Mouse (Mus musculus) neural tube, embryonic 11.5 days (tissue): Measurements from ENCODE around the gene Zfp467. TPM values are rescaled to one million over a fixed set of nuclear protein-coding genes. Genes with fewer than 3 reads are reported as not detected.

Source experiments
- ATAC-seq: fragments of 200-750 bp; cut with Nextera tagmentation; 2 replicates; pipeline ENCODE4 v1.8.0; 2017; ENCODE audit warnings: moderate number of reproducible peaks, mild to moderate bottlenecking, moderate TSS enrichment, moderate library complexity; ENCODE audit not compliant: insufficient read depth, low FRiP score, low TSS enrichment
- DNase-seq: peaks from one replicate; pipeline ENCODE4 v3.0.0-alpha.2; 2015; ENCODE audit warnings: low spot score
- H3K27ac ChIP-seq: fragments of 300-500 bp; sonication (generic); 2 replicates; pipeline ENCODE4 v1.5.1; 2014; ENCODE audit warnings: low read depth, mild to moderate bottlenecking, low read length
- H3K27me3 ChIP-seq: fragments of 300-500 bp; sonication (generic); 2 replicates; pipeline ENCODE4 v1.6.1; 2014; ENCODE audit warnings: mild to moderate bottlenecking, low read length, mixed read lengths; ENCODE audit not compliant: control insufficient read depth, insufficient read depth
- H3K36me3 ChIP-seq: fragments of 300-500 bp; sonication (generic); 2 replicates; pipeline ENCODE4 v1.6.1; 2014; ENCODE audit warnings: mild to moderate bottlenecking, low read length, moderate library complexity, mixed read lengths; ENCODE audit not compliant: control insufficient read depth, insufficient read depth
- H3K4me1 ChIP-seq: fragments of 300-500 bp; sonication (generic); 2 replicates; pipeline ENCODE4 v1.6.1; 2014; ENCODE audit warnings: low read length, mixed read lengths; ENCODE audit not compliant: control insufficient read depth, insufficient read depth
- H3K4me2 ChIP-seq: fragments of 300-500 bp; sonication (generic); 2 replicates; pipeline ENCODE4 v1.6.1; 2014; ENCODE audit warnings: low read depth, mild to moderate bottlenecking, moderate library complexity
- H3K4me3 ChIP-seq: fragments of 300-500 bp; sonication (generic); 2 replicates; pipeline ENCODE4 v1.5.1; 2014; ENCODE audit warnings: low read depth, low read length
- H3K9ac ChIP-seq: fragments of 300-500 bp; sonication (generic); 2 replicates; pipeline ENCODE4 v1.6.1; 2014; ENCODE audit warnings: mild to moderate bottlenecking, low read length
- H3K9me3 ChIP-seq: fragments of 300-500 bp; sonication (generic); 2 replicates; pipeline ENCODE4 v1.6.1; 2016; ENCODE audit warnings: low read length; ENCODE audit not compliant: control insufficient read depth
- WGBS: fragments of 180-500 bp; shearing (Covaris S2); extraction: QIAGEN DNeasy Blood & Tissue Kit; methylation state at CpG from one replicate; pipeline ENCODE4 v1.1.7; 2014; 5-methylcytosine and 5-hydroxymethylcytosine counted together
- polyA plus RNA-seq: library from polyadenylated mRNA; unstranded; fragments of >200 nt; fragmentation: Nextera tagmentation; extraction: Ambion mirVana; gene quantifications from 2 replicates; pipeline ENCODE4 v1.2.1, GENCODE M21; 2014

Gene Zfp467
- polyA plus RNA-seq = 11.4 and 14.4 TPM in 2 replicates

DNA sequence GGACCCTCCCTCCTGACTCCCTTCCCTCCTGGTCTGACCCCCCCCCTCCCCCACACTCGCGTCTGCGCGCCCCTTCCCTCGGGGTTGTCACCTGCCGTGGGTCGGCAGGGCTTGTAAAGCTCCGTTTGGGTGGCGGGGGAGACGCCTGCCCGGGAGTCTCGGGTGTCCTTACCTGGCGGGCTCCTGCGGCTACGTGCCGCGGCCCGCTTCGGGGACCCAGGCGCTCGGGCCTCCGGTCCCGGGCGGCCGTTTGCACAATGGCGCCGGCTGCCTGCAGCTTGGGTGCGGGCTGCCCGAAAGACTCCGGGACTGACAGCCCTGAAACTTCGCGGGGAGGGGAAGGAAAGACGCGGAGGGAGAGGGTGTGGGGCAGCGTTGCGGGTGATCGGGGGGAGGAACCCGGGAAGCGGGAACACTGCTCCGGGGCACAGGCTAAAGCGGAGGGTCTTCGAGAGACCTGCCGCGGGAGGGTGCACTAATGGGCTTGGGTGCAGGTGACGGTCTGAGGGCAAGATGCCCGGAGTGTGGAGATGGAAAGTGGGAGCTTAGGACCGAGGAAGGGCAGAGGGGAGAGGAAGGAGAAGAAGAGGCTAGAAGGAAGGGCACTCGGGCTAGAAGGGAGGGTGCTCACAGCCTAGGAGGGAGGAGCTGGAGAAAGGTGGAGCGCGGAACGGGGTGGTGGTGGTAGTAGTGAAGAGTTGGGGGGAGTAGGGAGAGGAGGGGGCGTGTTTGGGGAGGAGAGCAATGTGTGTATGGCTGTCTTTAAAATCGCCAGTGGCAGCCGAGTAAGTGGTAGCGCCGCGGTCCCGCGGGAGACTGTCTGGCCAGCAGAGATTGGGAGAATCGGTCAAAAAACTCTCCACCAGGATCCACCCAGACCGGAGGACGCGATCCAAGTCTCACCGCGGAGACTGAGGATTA is at the start of gene Zfp467:
Gene Zfp467, minus strand, starts transcription at position 645 of the 921 bp plus-strand sequence.
- ATAC-seq (peak; percentile 11), DNase-seq (peak; percentile 49)
- Histone ChIP-seq H3K9ac (peak within 1 kb of the TSS; percentile 83), H3K27ac (peak within 1 kb of the TSS; percentile 80), H3K4me3 (peak within 1 kb of the TSS; percentile 71), H3K27me3 (no peaks in the 10 kb centered on the region), H3K9me3 (no peaks in the 10 kb centered on the region), H3K4me1 (peaks cover 9% of the 10 kb centered on the region), H3K4me2 (peak within 1 kb of the TSS; percentile 98), H3K36me3 (peaks cover 2% of the 10 kb centered on the region)
- WGBS = under 1% methylated on average over 64 of the region's 65 CpGs

DNA sequence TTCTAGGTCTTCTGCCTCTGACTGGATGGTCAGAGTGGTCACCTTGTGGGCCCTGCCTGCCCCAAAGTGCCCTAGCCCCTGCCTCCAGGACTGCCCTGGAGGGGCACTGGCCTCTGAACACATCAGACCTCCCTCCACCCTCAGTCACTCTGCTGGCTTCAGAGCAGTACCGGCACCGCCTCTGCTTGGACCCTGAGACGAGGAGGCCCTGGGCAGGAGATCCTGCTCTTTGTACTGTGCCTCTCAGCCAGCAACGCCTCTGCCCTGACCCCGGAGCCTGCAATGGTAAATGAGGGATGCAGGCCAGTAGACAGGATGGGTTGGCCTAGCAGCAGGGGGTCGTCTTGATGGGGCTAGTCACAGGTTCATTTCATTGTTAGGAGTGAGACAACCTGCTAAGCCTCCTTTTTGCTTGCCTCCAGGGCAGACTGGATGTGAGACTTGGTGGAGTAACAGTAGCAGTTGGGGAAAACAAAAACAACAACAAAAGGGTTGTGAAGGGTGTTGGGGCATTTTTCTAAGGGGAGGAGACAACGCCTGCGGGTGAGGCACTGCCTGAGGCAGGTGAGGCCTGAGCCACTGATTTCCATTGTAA is 47.6 kb upstream of the Zfp467 start:
- ATAC-seq = no peak
- Histone ChIP-seq H3K4me2 (no peak overlapping the region), H3K36me3 (no peaks in the 10 kb centered on the region), H3K27me3 (no peaks in the 10 kb centered on the region), H3K4me3 (no peak overlapping the region), H3K9me3 (no peaks in the 10 kb centered on the region), H3K27ac (no peak overlapping the region), H3K4me1 (0 out of 2 replicates have a peak, but pooled peaks cover 1% of the 10 kb centered on the region), H3K9ac (no peak overlapping the region)
- 9% methylated on average over 8 of the region's 8 CpGs for WGBS
- peak; percentile 9 for DNase-seq

DNA sequence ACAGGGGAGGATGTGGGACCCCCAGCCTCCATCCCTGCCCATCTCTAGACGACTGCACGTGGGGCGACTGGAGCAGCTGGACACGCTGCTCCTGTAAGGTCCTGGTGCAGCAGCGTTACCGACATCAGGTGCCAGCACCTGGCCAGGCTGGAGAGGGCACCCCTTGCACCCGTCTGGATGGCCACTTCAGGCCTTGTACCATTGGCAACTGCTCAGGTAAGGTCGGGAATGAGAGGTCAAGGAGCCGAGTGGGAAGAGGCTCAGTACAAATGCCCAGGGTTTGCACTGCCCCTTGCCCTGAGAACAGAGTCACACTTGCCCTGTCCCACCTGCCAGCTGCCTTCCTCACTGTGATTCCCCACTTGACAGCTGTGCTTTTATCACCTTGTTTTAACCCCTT is 45.7 kb upstream of the Zfp467 start:
- Histone ChIP-seq H3K4me1 (peaks cover 3% of the 10 kb centered on the region; the same call in 1 of the 2 replicates), H3K36me3 (no peaks in the 10 kb centered on the region), H3K4me2 (no peak overlapping the region), H3K27me3 (no peaks in the 10 kb centered on the region), H3K9ac (no peak overlapping the region), H3K9me3 (no peaks in the 10 kb centered on the region), H3K4me3 (no peak overlapping the region), H3K27ac (no peak overlapping the region)
- ATAC-seq = no peak
- WGBS = 72% methylated on average over 9 of the region's 9 CpGs
- peak; percentile 9 for DNase-seq

DNA sequence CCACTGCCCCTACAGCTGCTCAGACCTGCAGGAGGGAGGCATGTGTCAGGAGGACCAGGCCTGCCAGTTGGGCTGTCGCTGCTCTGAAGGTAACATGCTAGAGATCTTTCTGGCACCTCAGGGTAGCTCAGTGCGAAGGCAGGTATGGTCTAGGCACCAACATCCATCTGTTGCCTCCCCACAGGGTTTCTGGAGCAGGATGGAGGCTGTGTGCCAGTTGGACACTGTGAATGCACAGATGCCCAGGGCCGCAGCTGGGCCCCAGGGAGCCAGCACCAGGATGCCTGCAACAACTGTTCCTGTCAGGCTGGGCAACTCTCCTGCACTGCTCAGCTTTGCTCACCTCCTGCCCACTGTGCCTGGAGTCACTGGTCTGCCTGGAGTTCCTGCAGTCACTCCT is 44.1 kb upstream of the Zfp467 start:
- no peak for DNase-seq

DNA sequence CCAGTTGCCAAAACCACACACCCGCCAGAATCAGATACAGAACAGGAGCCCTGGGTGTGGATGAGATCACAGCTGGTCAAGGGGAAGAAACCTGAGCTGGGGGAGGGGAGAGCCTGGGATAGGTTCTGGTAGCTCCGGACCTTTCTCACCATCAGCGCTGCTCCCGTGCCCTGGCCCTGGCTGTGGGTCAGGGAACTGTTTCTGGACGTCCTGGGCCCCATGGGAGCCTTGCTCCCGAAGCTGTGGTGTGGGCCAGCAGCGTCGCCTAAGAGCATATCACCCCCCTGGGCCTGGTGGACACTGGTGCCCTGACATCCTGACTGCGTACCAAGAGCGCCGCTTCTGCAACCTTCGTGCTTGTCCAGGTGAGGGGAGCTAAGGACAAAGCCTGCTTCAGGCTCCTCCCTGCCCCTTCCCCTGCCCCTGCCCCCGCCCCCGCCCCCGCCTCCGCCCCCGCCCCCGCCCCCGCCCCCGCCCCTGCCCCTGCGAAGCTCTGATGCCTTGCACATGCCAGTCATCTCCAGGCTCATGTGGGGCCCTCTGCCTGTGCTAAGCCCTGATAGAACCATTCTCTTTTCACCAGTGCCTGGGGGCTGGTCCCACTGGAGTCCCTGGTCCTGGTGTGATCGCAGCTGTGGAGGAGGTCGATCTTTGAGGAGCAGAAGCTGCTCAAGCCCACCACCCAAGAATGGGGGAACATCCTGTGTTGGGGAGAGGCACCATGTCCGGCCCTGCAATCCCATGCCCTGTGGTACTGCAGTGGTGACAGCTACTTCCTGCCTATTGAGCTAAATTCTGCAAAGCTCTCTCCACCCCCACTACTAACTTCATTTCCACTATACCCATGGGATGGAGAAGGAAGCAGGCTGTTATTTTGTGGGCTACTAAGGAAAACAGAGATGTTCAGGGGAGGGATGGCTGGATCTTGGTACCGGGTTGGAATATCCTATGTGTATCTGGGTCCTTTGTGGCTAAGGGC is 42.4 kb upstream of the Zfp467 start:
- H3K4me1 ChIP-seq = peaks cover 3% of the 10 kb centered on the region; the same call in 1 of the 2 replicates
- H3K9ac ChIP-seq = peak overlapping the region; percentile 54
- peak overlapping the region; percentile 39 for H3K4me2 ChIP-seq
- no peaks in the 10 kb centered on the region for H3K9me3 ChIP-seq
- WGBS = 12% methylated on average over 18 of the region's 25 CpGs
- peak; percentile 39 for DNase-seq
- no peaks in the 10 kb centered on the region for H3K27me3 ChIP-seq
- H3K36me3 ChIP-seq = no peaks in the 10 kb centered on the region
- no peak overlapping the region for H3K27ac ChIP-seq
- no peak for ATAC-seq
- no peak overlapping the region; the same call in 1 of the 2 replicates for H3K4me3 ChIP-seq

More for the DNA sequence above, 44.1 kb upstream of the Zfp467 start:
- Histone ChIP-seq H3K27me3 (no peaks in the 10 kb centered on the region), H3K27ac (no peak overlapping the region), H3K4me3 (no peak overlapping the region), H3K9ac (no peak overlapping the region), H3K4me1 (peaks cover 3% of the 10 kb centered on the region; the same call in 1 of the 2 replicates), H3K9me3 (no peaks in the 10 kb centered on the region), H3K4me2 (no peak overlapping the region), H3K36me3 (no peaks in the 10 kb centered on the region)
- WGBS = 91% methylated on average over 3 of the region's 3 CpGs
- ATAC-seq = no peak

DNA sequence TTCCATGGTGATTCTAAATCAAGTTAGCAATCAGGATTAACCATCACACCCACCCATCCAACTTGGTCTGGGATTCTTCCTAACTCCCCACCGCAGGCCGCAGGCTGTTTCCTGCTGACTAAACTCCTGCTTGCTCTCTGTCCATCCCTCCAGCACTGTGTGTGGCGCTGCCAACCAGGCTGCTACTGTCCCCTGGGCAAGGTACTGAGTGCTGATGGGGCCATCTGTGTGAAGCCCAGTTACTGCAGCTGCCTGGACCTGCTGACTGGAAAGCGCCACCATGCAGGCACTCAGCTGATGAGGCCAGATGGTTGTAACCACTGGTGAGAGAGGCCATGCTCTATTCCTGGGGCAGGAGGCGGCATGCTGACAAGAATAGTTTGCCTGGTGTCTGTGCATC is 36.9 kb upstream of the Zfp467 start:
- Histone ChIP-seq H3K27me3 (no peaks in the 10 kb centered on the region), H3K27ac (no peak overlapping the region), H3K4me1 (no peaks in the 10 kb centered on the region; the same call in 1 of the 2 replicates), H3K36me3 (no peaks in the 10 kb centered on the region), H3K4me2 (no peak overlapping the region), H3K9ac (no peak overlapping the region), H3K9me3 (no peaks in the 10 kb centered on the region), H3K4me3 (no peak overlapping the region)
- ATAC-seq = no peak
- WGBS = 79% methylated on average over 5 of the region's 5 CpGs
- no peak for DNase-seq

DNA sequence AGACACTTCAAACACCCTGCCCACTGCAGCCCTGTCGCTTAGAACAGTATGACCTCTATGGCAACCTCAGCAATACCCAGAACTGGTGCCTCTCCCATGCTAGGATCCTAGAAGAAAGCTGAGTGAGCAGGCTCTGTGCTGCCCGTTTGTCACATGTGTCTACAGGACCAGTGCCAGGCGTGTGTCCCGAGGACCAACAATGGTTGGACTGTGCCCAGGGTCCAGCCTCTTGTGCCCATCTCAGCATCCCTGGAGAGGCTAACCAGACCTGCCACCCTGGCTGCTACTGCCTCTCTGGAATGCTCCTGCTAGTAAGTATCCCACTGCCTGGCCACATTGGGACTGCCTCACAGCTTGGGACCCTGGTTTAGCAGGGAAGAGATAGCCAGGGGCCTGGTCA is 32.8 kb upstream of the Zfp467 start:
- Histone ChIP-seq H3K4me1 (no peaks in the 10 kb centered on the region), H3K27me3 (no peaks in the 10 kb centered on the region), H3K27ac (no peak overlapping the region), H3K36me3 (no peaks in the 10 kb centered on the region), H3K9ac (no peak overlapping the region; the same call in 1 of the 2 replicates), H3K9me3 (no peaks in the 10 kb centered on the region), H3K4me2 (no peak overlapping the region), H3K4me3 (no peak overlapping the region)
- DNase-seq (no peak), ATAC-seq (no peak)
- 85% methylated on average over 4 of the region's 4 CpGs for WGBS

DNA sequence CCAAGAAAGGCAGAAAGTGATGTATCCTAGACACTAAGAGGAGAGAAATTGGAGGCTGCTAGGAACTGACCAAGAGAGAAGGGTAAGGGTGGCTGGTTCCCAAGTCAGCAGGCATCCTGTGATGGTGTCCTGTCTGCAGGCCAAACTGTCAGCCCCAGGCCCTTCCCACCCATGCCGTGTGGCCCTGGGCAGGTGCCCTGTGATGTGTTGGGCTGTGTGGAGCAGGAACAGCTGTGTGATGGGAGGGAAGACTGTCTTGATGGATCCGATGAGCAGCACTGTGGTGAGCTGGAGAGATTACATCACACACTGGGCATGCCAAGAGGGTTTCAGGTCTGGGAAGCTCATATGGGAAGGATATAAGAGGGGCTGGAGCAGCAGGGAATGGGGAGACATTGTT is 25.1 kb upstream of the Zfp467 start:
- no peak for DNase-seq
- no peaks in the 10 kb centered on the region for H3K4me1 ChIP-seq
- no peaks in the 10 kb centered on the region for H3K9me3 ChIP-seq
- no peak overlapping the region for H3K9ac ChIP-seq
- no peak overlapping the region for H3K27ac ChIP-seq
- H3K36me3 ChIP-seq = no peaks in the 10 kb centered on the region
- no peak overlapping the region for H3K4me3 ChIP-seq
- H3K4me2 ChIP-seq = no peak overlapping the region
- H3K27me3 ChIP-seq = no peaks in the 10 kb centered on the region
- WGBS = 89% methylated on average over 2 of the region's 2 CpGs
- no peak for ATAC-seq
